Mouse (Mus musculus) kidney, adult 2 months (tissue): ENCODE data around the gene B4galt3. TPM values are rescaled to one million over a fixed set of nuclear protein-coding genes. Genes with fewer than 3 reads are reported as not detected.
"Not testable (repeated sequence)": the region's sequence is repeated elsewhere in the genome, so short reads cannot be mapped to it uniquely, and the experiment has no call there.

Experiments
- DNase-seq: peaks from one replicate; pipeline ENCODE4 v3.0.0; 2021
- H3K27ac ChIP-seq: fragments of 200-500 bp; 2 replicates; pipeline ENCODE4 v1.5.1; 2012; ENCODE audit warnings: low read depth, low read length, control low read depth, inconsistent platforms; ENCODE audit not compliant: insufficient read depth
- H3K27me3 ChIP-seq: fragments of 200-500 bp; replicated peaks from 2 replicates; pipeline ENCODE4 v1.6.1; 2012; ENCODE audit warnings: mild to moderate bottlenecking, moderate library complexity, low read length, inconsistent platforms; ENCODE audit not compliant: control insufficient read depth, insufficient read depth
- H3K36me3 ChIP-seq: fragments of 200-500 bp; 2 replicates; pipeline ENCODE4 v1.6.1; 2012; ENCODE audit warnings: mild to moderate bottlenecking, moderate library complexity, low read length, inconsistent platforms; ENCODE audit not compliant: control insufficient read depth, insufficient read depth
- H3K4me1 ChIP-seq: fragments of 200-500 bp; 2 replicates; pipeline ENCODE4 v1.6.1; 2011; ENCODE audit warnings: low read length; ENCODE audit not compliant: control insufficient read depth, insufficient read depth
- H3K4me3 ChIP-seq: fragments of 200-500 bp; 2 replicates; pipeline ENCODE4 v1.5.1; 2011; ENCODE audit warnings: mild to moderate bottlenecking, low read depth, low read length, control low read depth; ENCODE audit not compliant: insufficient read depth
- CTCF ChIP-seq: fragments of 200-500 bp; conservative IDR thresholded peaks from 2 replicates; pipeline ENCODE4 v1.5.1; 2011; ENCODE audit warnings: low read depth, mild to moderate bottlenecking, control low read depth, low read length, moderate library complexity, mixed read lengths; ENCODE audit not compliant: insufficient read depth, insufficient read length
- POLR2A ChIP-seq: fragments of 200-500 bp; IDR thresholded peaks from one replicate; pipeline ENCODE4 v1.6.1; 2011; ENCODE audit warnings: low read depth, low read length, control low read depth
- WGBS: fragments of 180-500 bp; shearing (Covaris S2); methylation state at CpG from one replicate; pipeline ENCODE4 v1.1.7; 2018; 5-methylcytosine and 5-hydroxymethylcytosine counted together
- polyA plus RNA-seq: library from polyadenylated mRNA; depleted of rRNA; stranded (reverse); fragments of >200 nt; gene quantifications from 2 replicates; pipeline ENCODE4 v1.2.3, GENCODE M21; 2012

The B4galt3 gene
- polyA plus RNA-seq, 1 experiment = 58.9 TPM

DNA sequence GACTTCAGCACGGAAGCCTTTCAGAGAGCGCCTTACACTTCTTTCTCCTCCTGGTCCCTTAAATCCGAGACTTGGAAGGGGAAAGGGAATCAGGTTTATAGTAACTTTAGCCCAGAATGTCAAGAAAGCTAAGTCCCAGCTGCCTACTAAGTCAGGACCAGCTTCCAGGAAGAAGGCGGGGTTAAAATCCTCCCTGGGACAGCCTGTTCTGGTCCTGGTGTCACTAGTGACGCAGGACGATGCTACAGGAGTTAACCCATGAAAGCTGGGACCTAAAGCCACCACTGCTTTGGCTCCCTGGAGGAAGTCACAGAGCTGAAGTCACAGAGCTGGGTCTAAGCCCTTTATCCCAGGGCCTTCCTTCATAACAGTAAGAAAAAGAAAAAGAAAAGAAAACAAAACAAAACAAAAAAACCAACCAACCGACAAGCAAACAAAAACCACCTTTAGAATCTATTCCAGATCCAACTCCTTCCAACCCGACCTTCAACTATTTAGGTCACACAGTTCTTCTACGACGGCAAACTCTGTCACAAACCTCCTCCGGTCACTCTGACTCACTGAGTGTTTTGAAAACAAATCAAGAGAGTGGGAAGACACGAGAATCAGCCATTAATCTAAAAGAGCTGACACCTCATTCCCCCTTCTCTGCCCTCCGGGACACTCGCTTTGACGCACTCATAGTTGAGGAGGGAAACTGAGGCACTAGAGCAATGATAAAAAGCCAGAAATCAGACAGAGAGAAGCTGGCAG lies 30.0 kb upstream of the B4galt3 start:
- no peaks in the 10 kb centered on the region; the same call in 1 of the 2 replicates for H3K4me1 ChIP-seq
- no peak overlapping the region for H3K4me3 ChIP-seq
- WGBS = 50% methylated on average over 15 of the region's 15 CpGs
- peak; percentile 81 for DNase-seq
- no peaks in the 10 kb centered on the region for H3K27me3 ChIP-seq
- peaks cover 19% of the 10 kb centered on the region for H3K36me3 ChIP-seq
- no peak for TF ChIP-seq CTCF
- TF ChIP-seq POLR2A = no peak
- H3K27ac ChIP-seq = peak overlapping the region; percentile 63

DNA sequence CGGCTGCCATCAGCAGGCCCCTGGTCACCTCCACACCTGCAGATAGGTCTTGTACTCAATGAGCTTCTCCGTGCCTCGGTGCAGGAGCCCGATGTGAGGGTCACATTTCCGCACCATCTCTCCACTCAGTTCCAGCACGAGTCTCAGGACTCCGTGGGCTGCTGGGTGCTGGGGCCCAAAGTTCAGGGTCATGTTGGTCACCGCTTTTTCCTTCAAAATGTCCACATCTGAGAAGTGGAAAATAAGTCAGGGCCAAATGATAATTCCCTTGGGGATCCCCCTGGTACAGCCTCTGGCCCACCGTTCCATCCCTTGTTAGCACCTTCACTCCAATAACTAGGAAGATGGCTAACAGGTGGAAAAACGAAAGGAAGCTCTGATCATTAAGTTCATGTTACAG lies 29.2 kb upstream of the B4galt3 start:
- no peaks in the 10 kb centered on the region for H3K27me3 ChIP-seq
- H3K4me3 ChIP-seq = no peak overlapping the region
- WGBS = 69% methylated on average over 10 of the region's 10 CpGs
- H3K36me3 ChIP-seq = peaks cover 16% of the 10 kb centered on the region
- TF ChIP-seq CTCF = no peak
- no peak for TF ChIP-seq POLR2A
- H3K27ac ChIP-seq = peak overlapping the region; percentile 63; the same call in 1 of the 2 replicates
- H3K4me1 ChIP-seq = peaks cover 3% of the 10 kb centered on the region; the same call in 1 of the 2 replicates
- DNase-seq = no peak

GRCm38 (mm10) chr1:171241952-171242351 lies 28.2 kb upstream of the B4galt3 start:
- TF ChIP-seq CTCF = 0 out of 2 replicates have a peak, but pooled peaks have one; percentile 19
- peaks cover 14% of the 10 kb centered on the region for H3K36me3 ChIP-seq
- H3K4me1 ChIP-seq, H3K27ac ChIP-seq, H3K4me3 ChIP-seq, H3K27me3 ChIP-seq: not testable (repeated sequence)
- WGBS = 65% methylated on average over 12 of the region's 12 CpGs
- peak; percentile 58 for DNase-seq

- no peak overlapping the region for H3K4me3 ChIP-seq
- TF ChIP-seq POLR2A (no peak), CTCF (no peak)
- no peak for DNase-seq
- no peak overlapping the region for H3K27ac ChIP-seq
- 79% methylated on average over 8 of the region's 8 CpGs for WGBS
- peaks cover 6% of the 10 kb centered on the region; the same call in 1 of the 2 replicates for H3K4me1 ChIP-seq
- peaks cover 2% of the 10 kb centered on the region for H3K36me3 ChIP-seq
- H3K27me3 ChIP-seq = no peaks in the 10 kb centered on the region
These were observed 24.8 kb upstream of the B4galt3 start for GRCm38 (mm10) chr1:171245353-171245752.

GRCm38 (mm10) chr1:171246709-171247452 lies 23.2 kb upstream of the B4galt3 start:
- peak; percentile 99 for DNase-seq
- under 1% methylated on average over 41 of the region's 41 CpGs for WGBS
- H3K27ac ChIP-seq = peak overlapping the region; percentile 96
- H3K4me3 ChIP-seq = peak overlapping the region; percentile 79
- peaks cover 6% of the 10 kb centered on the region; the same call in 1 of the 2 replicates for H3K4me1 ChIP-seq
- no peaks in the 10 kb centered on the region for H3K27me3 ChIP-seq
- no peaks in the 10 kb centered on the region; the same call in 1 of the 2 replicates for H3K36me3 ChIP-seq
- TF ChIP-seq POLR2A (peak; percentile 82), CTCF (peak; percentile 84)

DNA sequence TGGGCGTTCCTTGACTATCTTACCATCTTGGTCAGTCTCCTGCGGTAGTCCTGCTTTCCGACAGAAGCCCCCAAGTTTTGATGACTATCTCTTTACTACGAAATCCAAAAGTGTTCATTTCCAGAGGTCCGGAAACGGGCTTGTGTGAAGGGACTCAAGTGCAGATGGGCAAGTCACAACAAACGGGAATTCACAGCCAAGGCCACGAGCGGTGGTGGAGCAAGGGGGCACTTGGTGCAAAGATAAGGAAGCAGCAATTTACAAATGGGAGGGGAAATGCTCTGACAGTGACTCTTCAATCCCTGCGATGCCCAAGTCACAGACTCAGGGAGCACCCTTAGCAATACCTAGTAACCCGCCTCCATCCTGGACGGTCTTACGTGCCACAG lies 22.7 kb upstream of the B4galt3 start:
- WGBS = 9% methylated on average over 13 of the region's 13 CpGs
- H3K27me3 ChIP-seq = no peaks in the 10 kb centered on the region
- peak overlapping the region; percentile 77 for H3K27ac ChIP-seq
- peaks cover 6% of the 10 kb centered on the region; the same call in 1 of the 2 replicates for H3K4me1 ChIP-seq
- no peak for TF ChIP-seq CTCF
- no peak for TF ChIP-seq POLR2A
- peak overlapping the region; percentile 40 for H3K4me3 ChIP-seq
- DNase-seq = no peak
- no peaks in the 10 kb centered on the region; the same call in 1 of the 2 replicates for H3K36me3 ChIP-seq

DNA sequence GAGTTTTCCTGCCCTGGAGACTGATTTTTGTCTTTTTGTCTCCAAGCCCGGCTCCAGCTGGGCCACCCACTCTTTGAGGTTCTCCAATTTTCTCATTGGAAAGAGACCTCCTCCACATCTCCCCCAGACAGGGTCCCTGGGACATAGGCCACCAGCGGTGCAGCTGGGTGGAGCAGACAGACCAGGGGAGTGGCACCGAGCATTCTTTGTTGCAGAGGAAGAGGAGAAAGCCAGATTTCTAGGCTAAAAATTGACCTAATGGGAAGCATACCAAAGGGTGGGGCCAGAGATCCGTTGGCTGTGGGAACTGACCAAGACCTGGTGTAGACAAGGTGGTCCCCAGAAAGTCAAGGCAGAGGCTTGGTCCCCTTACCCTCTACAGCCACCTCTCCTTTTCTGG lies 22.2 kb upstream of the B4galt3 start:
- TF ChIP-seq CTCF = no peak
- TF ChIP-seq POLR2A = no peak
- no peak for DNase-seq
- peaks cover 6% of the 10 kb centered on the region; the same call in 1 of the 2 replicates for H3K4me1 ChIP-seq
- H3K36me3 ChIP-seq = no peaks in the 10 kb centered on the region; the same call in 1 of the 2 replicates
- peak overlapping the region; percentile 77 for H3K27ac ChIP-seq
- WGBS = 13% methylated on average over 4 of the region's 4 CpGs
- H3K4me3 ChIP-seq = no peak overlapping the region; the same call in 1 of the 2 replicates
- no peaks in the 10 kb centered on the region for H3K27me3 ChIP-seq
